Mouse (Mus musculus) hindbrain, postnatal 0 days (tissue): ENCODE measurements at regions not wholly inside any gene's neighbourhood (a gene's known extent, or its start where the extent isn't known, plus 50 kb on each side); places are given as distances from the start of the nearest gene placed in this dataset.

Source experiments
- ATAC-seq: fragments of 200-750 bp; cut with Nextera tagmentation; 2 replicates; pipeline ENCODE4 v1.8.0; 2017; ENCODE audit warnings: mild to moderate bottlenecking, moderate TSS enrichment, moderate library complexity
- DNase-seq: peaks from one replicate; pipeline ENCODE4 v3.0.0-alpha.2; 2015; ENCODE audit warnings: low spot score
- H3K27ac ChIP-seq: fragments of 300-500 bp; sonication (generic); 2 replicates; pipeline ENCODE4 v1.5.1; 2014; ENCODE audit warnings: mild to moderate bottlenecking
- H3K27me3 ChIP-seq: fragments of 300-500 bp; sonication (generic); 2 replicates; pipeline ENCODE4 v1.6.1; 2014; ENCODE audit warnings: low read length, mixed read lengths; ENCODE audit not compliant: insufficient read depth
- H3K36me3 ChIP-seq: fragments of 300-500 bp; sonication (generic); 2 replicates; pipeline ENCODE4 v1.6.1; 2014; ENCODE audit warnings: low read length, mixed read lengths; ENCODE audit not compliant: insufficient read depth
- H3K4me1 ChIP-seq: fragments of 300-500 bp; sonication (generic); 2 replicates; pipeline ENCODE4 v1.6.1; 2014; ENCODE audit warnings: antibody characterized with exemption, low read length, mixed read lengths; ENCODE audit not compliant: insufficient read depth
- H3K4me2 ChIP-seq: fragments of 300-500 bp; sonication (generic); 2 replicates; pipeline ENCODE4 v1.6.1; 2014; ENCODE audit warnings: low read depth, mild to moderate bottlenecking, low read length, moderate library complexity, mixed read lengths
- H3K4me3 ChIP-seq: fragments of 300-500 bp; sonication (generic); 2 replicates; pipeline ENCODE4 v1.5.1; 2014; ENCODE audit warnings: low read length
- H3K9ac ChIP-seq: fragments of 300-500 bp; sonication (generic); replicated peaks from 2 replicates; pipeline ENCODE4 v1.6.1; 2014; ENCODE audit warnings: mild to moderate bottlenecking, low read length, moderate library complexity, mixed read lengths
- H3K9me3 ChIP-seq: fragments of 300-500 bp; sonication (generic); 2 replicates; pipeline ENCODE4 v1.6.1; 2016; ENCODE audit warnings: low read length, mixed read lengths
- CTCF ChIP-seq: IDR thresholded peaks from 2 replicates; pipeline ENCODE4 v1.5.1; 2016; ENCODE audit warnings: antibody characterized with exemption, control low read depth, low read depth
- WGBS: fragments of 180-500 bp; shearing (Covaris S2); extraction: QIAGEN DNeasy Blood & Tissue Kit; methylation state at CpG from one replicate; pipeline ENCODE4 v1.1.7; 2014; 5-methylcytosine and 5-hydroxymethylcytosine counted together

DNA sequence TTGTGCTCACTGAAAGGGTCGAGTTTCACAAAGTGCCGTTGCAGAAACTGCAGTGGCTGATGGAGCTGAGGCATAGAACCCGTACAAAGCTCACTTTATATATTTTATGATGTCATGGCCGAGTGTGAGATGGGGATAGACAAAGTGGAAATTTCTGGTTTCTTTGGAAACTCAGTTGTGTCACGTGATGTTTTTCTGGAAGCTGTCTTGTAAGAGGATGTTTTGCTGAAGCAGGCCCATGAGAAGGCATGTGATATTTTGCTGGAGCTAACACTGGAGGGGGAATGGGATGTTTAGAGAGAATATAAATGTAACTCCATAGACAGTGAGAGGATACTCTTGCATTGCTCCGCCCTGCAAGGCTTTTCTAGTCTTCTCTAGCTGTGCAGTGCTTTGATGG lies 311.7 kb downstream of the Tmem132b start:
- Histone ChIP-seq H3K27me3 (no peaks in the 10 kb centered on the region), H3K27ac (no peak overlapping the region), H3K36me3 (no peaks in the 10 kb centered on the region), H3K4me1 (no peaks in the 10 kb centered on the region), H3K9me3 (no peaks in the 10 kb centered on the region), H3K4me3 (no peak overlapping the region), H3K4me2 (no peak overlapping the region), H3K9ac (no peak overlapping the region)
- 83% methylated on average over 6 of the region's 6 CpGs for WGBS
- TF ChIP-seq CTCF: no peak
- ATAC-seq (no peak), DNase-seq (no peak)

DNA sequence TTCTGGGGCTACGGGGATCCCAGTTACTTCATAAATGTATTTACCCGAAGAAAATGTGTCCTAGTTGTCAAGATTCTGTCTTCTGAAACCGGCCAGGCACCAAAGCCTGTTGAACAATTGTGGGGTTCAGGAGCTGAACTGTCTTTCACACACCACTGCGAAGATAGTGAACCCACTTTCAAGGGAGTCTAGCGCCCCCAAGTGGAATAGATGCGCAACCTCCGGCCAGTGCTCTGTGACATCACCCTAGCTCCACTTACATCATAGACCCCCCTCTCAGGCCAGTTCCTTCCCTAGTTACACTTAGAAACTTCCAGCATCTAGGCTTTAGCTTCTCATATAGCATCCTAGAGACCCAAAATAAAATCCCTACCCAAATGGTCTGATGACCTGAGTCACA lies 318.1 kb downstream of the Tmem132b start:
- Histone ChIP-seq H3K4me2 (no peak overlapping the region), H3K9me3 (no peaks in the 10 kb centered on the region), H3K9ac (no peak overlapping the region), H3K36me3 (no peaks in the 10 kb centered on the region), H3K27me3 (no peaks in the 10 kb centered on the region), H3K4me1 (no peaks in the 10 kb centered on the region), H3K4me3 (no peak overlapping the region), H3K27ac (no peak overlapping the region)
- 88% methylated on average over 7 of the region's 7 CpGs for WGBS
- DNase-seq: no peak
- ATAC-seq: no peak
- no peak for TF ChIP-seq CTCF

DNA sequence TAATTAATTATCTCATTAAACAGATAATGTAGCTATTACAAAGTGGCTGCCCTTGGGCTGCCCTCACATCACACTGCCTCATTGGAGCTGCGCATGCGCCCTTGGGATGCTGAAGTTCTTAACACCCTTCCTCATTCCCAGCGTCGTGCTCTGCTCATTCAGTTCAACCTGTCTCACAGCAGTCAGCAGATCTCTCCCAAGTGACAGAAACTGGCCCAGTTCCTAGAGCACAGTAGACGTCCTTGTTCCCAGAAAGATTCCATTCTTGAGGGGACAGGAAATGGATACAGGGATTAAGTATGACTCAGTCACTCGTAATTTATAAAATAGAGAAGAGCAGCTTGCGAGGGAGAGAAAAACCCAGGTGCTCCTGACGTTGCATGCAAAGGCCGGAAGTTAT lies 344.7 kb downstream of the Tmem132b start:
- no peaks in the 10 kb centered on the region for H3K4me1 ChIP-seq
- no peak overlapping the region for H3K4me2 ChIP-seq
- no peak for TF ChIP-seq CTCF
- H3K27me3 ChIP-seq: no peaks in the 10 kb centered on the region
- no peaks in the 10 kb centered on the region for H3K9me3 ChIP-seq
- 68% methylated on average over 9 of the region's 9 CpGs for WGBS
- no peak for DNase-seq
- ATAC-seq: no peak
- no peak overlapping the region for H3K27ac ChIP-seq
- H3K4me3 ChIP-seq: no peak overlapping the region
- no peak overlapping the region for H3K9ac ChIP-seq
- H3K36me3 ChIP-seq: no peaks in the 10 kb centered on the region

- no peak overlapping the region for H3K27ac ChIP-seq
- H3K9ac ChIP-seq: no peak overlapping the region
- H3K36me3 ChIP-seq: no peaks in the 10 kb centered on the region
- DNase-seq (no peak), ATAC-seq (no peak)
- H3K4me2 ChIP-seq: no peak overlapping the region
- no peak overlapping the region for H3K4me3 ChIP-seq
- no peak for TF ChIP-seq CTCF
- no peaks in the 10 kb centered on the region for H3K4me1 ChIP-seq
- H3K27me3 ChIP-seq: no peaks in the 10 kb centered on the region
- no peaks in the 10 kb centered on the region for H3K9me3 ChIP-seq
- WGBS: 89% methylated on average over 2 of the region's 2 CpGs
These were observed 357.3 kb downstream of the Tmem132b start for GRCm38 (mm10) chr5:125888840-125889239.

DNA sequence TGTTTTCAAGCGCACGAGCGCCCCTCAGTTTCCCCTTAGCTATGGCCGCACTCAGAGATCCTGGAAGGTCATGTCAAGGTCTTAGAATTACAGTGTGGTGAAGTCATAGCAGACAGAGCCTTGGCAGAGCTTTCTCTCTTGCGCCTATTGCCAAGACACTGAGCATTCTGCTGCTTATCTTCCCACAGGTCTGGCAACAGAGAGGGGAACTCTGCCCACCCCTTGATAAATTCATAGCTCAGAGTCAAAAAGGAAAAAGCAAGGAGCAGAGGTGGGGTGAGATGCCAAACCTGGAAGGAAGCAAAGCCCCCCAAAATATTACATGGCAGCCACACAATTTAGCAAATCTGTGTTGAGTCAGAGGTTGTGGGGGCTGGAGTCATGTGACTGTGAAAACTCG lies 362.3 kb downstream of the Tmem132b start:
- no peak overlapping the region for H3K27ac ChIP-seq
- H3K4me3 ChIP-seq: no peak overlapping the region
- 85% methylated on average over 6 of the region's 6 CpGs for WGBS
- ATAC-seq (no peak), DNase-seq (no peak)
- H3K4me1 ChIP-seq: no peaks in the 10 kb centered on the region
- no peak overlapping the region for H3K4me2 ChIP-seq
- H3K9me3 ChIP-seq: no peaks in the 10 kb centered on the region
- no peak overlapping the region for H3K9ac ChIP-seq
- no peak for TF ChIP-seq CTCF
- H3K27me3 ChIP-seq: no peaks in the 10 kb centered on the region
- H3K36me3 ChIP-seq: no peaks in the 10 kb centered on the region

DNA sequence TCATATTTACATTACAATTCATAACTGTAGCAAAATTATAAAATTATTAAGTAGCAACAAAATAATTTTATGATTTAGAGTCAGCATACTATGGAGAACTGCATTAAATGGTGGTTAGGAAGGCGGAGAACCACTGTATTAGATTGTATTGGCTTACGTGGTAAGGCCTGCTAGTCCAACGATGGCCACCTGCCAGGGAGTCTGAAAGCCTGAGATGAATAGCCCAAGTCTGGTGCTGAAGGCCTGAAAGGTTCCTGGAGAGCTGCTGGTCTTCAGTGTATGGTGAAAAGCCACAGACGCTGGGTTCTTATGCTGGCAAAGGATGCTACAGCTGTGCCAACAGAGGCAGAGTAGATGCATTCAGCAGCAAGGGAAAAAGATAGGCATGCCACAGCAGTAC lies 370.5 kb downstream of the Tmem132b start:
- WGBS: 53% methylated on average over 4 of the region's 4 CpGs
- Histone ChIP-seq H3K27me3 (no peaks in the 10 kb centered on the region), H3K9me3 (no peaks in the 10 kb centered on the region), H3K9ac (no peak overlapping the region), H3K4me3 (no peak overlapping the region), H3K36me3 (no peaks in the 10 kb centered on the region), H3K4me1 (no peaks in the 10 kb centered on the region), H3K4me2 (no peak overlapping the region), H3K27ac (no peak overlapping the region)
- DNase-seq (no peak), ATAC-seq (no peak)
- TF ChIP-seq CTCF: no peak

DNA sequence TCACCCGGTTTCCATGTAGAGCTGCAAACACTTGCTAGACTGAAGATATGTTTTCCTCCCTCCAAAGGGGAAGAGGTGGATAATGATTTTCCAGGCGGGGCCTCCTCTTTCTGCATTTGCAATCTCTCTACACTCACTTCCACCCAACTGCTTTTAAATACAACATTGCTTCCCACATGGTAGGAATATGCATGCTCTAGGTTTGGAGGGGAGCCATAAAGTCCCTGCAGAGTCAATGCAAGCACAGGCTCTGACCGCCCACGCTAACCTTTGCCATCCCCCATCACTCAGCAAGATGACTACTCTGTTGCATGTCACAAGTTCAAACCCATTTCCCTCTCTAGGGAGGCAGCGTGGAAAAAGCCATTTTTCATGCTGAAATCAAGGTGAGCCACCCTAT lies 372.9 kb downstream of the Tmem132b start:
- no peak overlapping the region for H3K4me3 ChIP-seq
- 74% methylated on average over 5 of the region's 5 CpGs for WGBS
- H3K4me1 ChIP-seq: no peaks in the 10 kb centered on the region
- DNase-seq: no peak
- H3K9me3 ChIP-seq: no peaks in the 10 kb centered on the region
- H3K27me3 ChIP-seq: no peaks in the 10 kb centered on the region
- no peaks in the 10 kb centered on the region for H3K36me3 ChIP-seq
- no peak for ATAC-seq
- no peak overlapping the region for H3K9ac ChIP-seq
- H3K27ac ChIP-seq: no peak overlapping the region
- no peak for TF ChIP-seq CTCF
- H3K4me2 ChIP-seq: no peak overlapping the region
